Mouse (Mus musculus) MEL (cell line): ENCODE measurements around the gene Cd9.

Source experiments
- BHLHE40 ChIP-seq: IDR thresholded peaks from 2 replicates; pipeline ENCODE4 v1.6.1; 2012; ENCODE audit warnings: low read depth, mild to moderate bottlenecking, inconsistent platforms, low read length, improper control_type of control experiment, borderline replicate concordance
- CTCF ChIP-seq, 3 experiments: IDR thresholded peaks in 2 of 3; conservative IDR thresholded peaks in 1 of 3; 2 replicates each; pipeline ENCODE4 v1.5.1; 2011 to 2012; ENCODE audit warnings: low read length in 3 of 3, low read depth in 2 of 3, mild to moderate bottlenecking in 2 of 3, improper control_type of control experiment in 1 of 3, inconsistent platforms in 1 of 3, mixed read lengths in 1 of 3, moderate library complexity in 1 of 3; ENCODE audit not compliant: control insufficient read depth in 1 of 3, insufficient read depth in 1 of 3, poor library complexity in 1 of 3, severe bottlenecking in 1 of 3
- E2F4 ChIP-seq: IDR thresholded peaks from 2 replicates; pipeline ENCODE4 v1.6.1; 2011; ENCODE audit warnings: low read depth, low read length, improper control_type of control experiment, borderline replicate concordance
- EP300 ChIP-seq, 2 experiments: IDR thresholded peaks; 2 replicates each; pipeline ENCODE4 v1.6.1; 2011; ENCODE audit warnings: improper control_type of control experiment in 2 of 2, low read length in 2 of 2, low read depth in 1 of 2, mild to moderate bottlenecking in 1 of 2
- ETS1 ChIP-seq: IDR thresholded peaks from 2 replicates; pipeline ENCODE4 v1.6.1; 2012; ENCODE audit warnings: low read depth, mild to moderate bottlenecking, inconsistent platforms, low read length, improper control_type of control experiment, moderate library complexity
- HCFC1 ChIP-seq: IDR thresholded peaks from 2 replicates; pipeline ENCODE4 v1.6.1; 2012; ENCODE audit warnings: low read depth, mild to moderate bottlenecking, inconsistent platforms, low read length, improper control_type of control experiment, moderate library complexity
- KAT2A ChIP-seq: conservative IDR thresholded peaks from 2 replicates; pipeline ENCODE4 v1.6.1; 2012; ENCODE audit warnings: low read depth, low read length, improper control_type of control experiment, inconsistent platforms
- MAFK ChIP-seq: IDR thresholded peaks from 2 replicates; pipeline ENCODE4 v1.6.1; 2011; ENCODE audit warnings: low read depth, mild to moderate bottlenecking, low read length, improper control_type of control experiment, borderline replicate concordance
- NRF1 ChIP-seq: IDR thresholded peaks from 2 replicates; pipeline ENCODE4 v1.6.1; 2014; ENCODE audit warnings: low read depth, mild to moderate bottlenecking, inconsistent platforms, low read length, improper control_type of control experiment, moderate library complexity; ENCODE audit not compliant: poor library complexity, insufficient read depth, severe bottlenecking
- POLR2A ChIP-seq, 2 experiments: IDR thresholded peaks; 2 replicates each; pipeline ENCODE4 v1.6.1; 2011 to 2012; ENCODE audit warnings: low read length in 2 of 2, mild to moderate bottlenecking in 2 of 2, control low read depth in 1 of 2, improper control_type of control experiment in 1 of 2, low read depth in 1 of 2, moderate library complexity in 1 of 2; ENCODE audit not compliant: control insufficient read depth in 1 of 2, insufficient read depth in 1 of 2, poor library complexity in 1 of 2
- UBTF ChIP-seq: IDR thresholded peaks from 2 replicates; pipeline ENCODE4 v1.6.1; 2012; ENCODE audit warnings: low read depth, mild to moderate bottlenecking, inconsistent platforms, low read length, improper control_type of control experiment, moderate library complexity, borderline replicate concordance; ENCODE audit not compliant: insufficient read depth

DNA sequence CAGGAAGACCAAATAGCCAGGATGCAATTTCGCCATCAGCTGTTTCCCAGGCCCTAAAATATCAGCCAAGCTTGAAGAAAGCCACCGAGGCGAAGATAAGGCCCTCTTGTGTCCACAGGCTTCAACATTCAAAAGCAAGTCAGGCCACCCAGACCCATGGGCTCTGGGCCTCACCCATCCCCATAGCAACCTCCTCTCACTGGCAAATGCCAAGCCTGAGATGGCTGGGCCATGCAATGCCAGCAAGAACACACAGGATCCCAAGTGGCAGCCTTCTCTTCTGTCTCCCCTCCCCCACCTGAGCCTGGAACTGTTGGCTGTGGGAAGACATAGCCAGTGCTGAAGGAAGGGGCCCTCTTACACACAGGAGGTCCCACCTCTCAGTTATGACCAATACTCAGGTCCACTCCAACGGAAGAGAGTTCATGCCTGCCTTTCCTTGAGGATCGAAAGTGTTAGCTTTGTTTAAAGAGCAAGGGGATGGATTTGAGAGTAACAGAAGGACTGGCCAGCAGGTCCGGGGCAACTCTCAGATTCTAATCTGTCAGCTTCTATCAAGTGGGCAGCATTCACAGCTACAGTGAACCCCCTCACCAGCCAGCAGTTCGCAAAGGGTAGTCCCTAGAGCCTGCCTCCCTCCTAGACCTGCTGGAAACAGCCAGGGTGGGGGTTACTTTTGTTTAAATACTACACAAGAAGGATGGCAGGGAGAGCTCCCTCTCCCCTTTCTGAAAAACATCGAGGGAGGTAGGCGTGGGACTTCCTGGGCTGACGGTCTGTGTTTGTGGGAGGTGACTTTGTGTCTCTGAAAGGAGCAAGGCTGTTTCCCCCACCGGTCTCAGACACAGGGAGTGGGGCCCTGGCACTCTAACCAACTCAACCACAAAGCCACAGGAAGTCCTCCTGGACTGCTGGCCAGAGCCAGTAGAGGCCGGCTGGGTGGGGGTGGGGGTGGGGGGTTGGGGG is 13.9 kb downstream of the Cd9 start:
- TF ChIP-seq EP300 (IDR thresholded peaks at IDR 0.05; ENCODE audit: low read depth in 1 of 2, low read length in 2 of 2) (no peak), CTCF (IDR thresholded peaks at IDR 0.05 in 2 of 3, conservative IDR thresholded peaks at IDR 0.05 in 1 of 3; ENCODE audit: control insufficient read depth in 1 of 3, insufficient read depth in 1 of 3, low read depth in 2 of 3, low read length in 3 of 3, poor library complexity in 1 of 3, severe bottlenecking in 1 of 3) (no peak), POLR2A (IDR thresholded peaks at IDR 0.05; ENCODE audit: control insufficient read depth in 1 of 2, insufficient read depth in 1 of 2, low read depth in 1 of 2, low read length in 2 of 2, poor library complexity in 1 of 2) (no peak), NRF1 (no peak), ETS1 (no peak), HCFC1 (no peak), KAT2A (no peak), MAFK (no peak), E2F4 (no peak), UBTF (no peak), BHLHE40 (no peak)
